Mouse (Mus musculus): Measurements from ENCODE around the gene Gm4763.

GRCm38 (mm10) chr7:24758520-24758919 lies 31.8 kb upstream of the Gm4763 start:
- no peak for TF ChIP-seq CTCF (conservative IDR thresholded peaks at IDR 0.05; ENCODE audit: low read length)
- TF ChIP-seq NANOG (IDR thresholded peaks at IDR 0.05; ENCODE audit: borderline replicate concordance, low read length): no peak
- no peak for TF ChIP-seq POU5F1 (IDR thresholded peaks at IDR 0.05; ENCODE audit: borderline replicate concordance, low read length)

Measured in E14TG2a.4 (cell line).